Mouse (Mus musculus): ENCODE measurements around the gene Nop16.

DNA sequence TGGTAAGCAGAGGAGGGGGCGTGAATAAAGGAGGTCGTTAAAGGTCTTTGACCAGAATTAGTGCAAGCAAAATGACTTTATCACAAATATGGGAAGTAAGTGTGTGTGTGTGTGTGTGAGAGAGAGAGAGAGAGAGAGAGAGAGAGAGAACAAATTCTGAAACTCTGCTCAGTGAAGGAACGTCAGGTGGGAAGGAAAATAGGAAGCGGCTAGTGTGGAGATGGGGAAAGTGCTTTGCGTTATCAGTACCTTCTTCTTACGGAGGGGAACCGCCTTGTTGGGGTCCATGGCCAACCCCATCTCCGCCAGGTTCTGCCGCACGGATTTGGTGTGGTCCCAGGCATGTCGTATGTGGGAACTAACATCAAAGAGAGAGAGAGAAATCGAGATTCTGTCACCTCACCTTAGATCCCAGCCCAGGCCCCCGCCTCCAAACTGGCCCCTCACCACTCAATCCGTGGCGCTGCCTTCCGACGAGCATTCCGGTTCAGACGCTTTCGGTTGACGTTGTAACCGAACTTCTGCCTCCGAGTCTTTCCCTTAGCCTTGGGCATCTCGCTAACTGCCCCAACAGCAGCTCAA is 385 bp downstream of the Nop16 start:
- no peak for TF ChIP-seq CTCF (IDR thresholded peaks at IDR 0.05; ENCODE audit: low read depth, low read length)
- no peak for TF ChIP-seq GATA1 (IDR thresholded peaks at IDR 0.05; ENCODE audit: borderline replicate concordance, low read length)
- no peak for TF ChIP-seq GATA2 (IDR thresholded peaks at IDR 0.05; ENCODE audit: borderline replicate concordance, low read depth, low read length)

Data from G1E (cell line).